Mouse (Mus musculus) lung, embryonic 14.5 days (tissue): ENCODE data around the gene Kcnma1. TPM values are rescaled to one million over a fixed set of nuclear protein-coding genes. Genes with fewer than 3 reads are reported as not detected.

Experiments
- ATAC-seq: fragments of 200-750 bp; cut with Nextera tagmentation; 2 replicates; pipeline ENCODE4 v1.8.0; 2017; ENCODE audit warnings: mild to moderate bottlenecking, moderate TSS enrichment, moderate library complexity; ENCODE audit not compliant: insufficient read depth
- DNase-seq: peaks from one replicate; pipeline ENCODE4 v3.0.0-alpha.2; 2015
- H3K27ac ChIP-seq: fragments of 300-500 bp; sonication (generic); 2 replicates; pipeline ENCODE4 v1.5.1; 2014; ENCODE audit warnings: low read depth, mild to moderate bottlenecking, moderate library complexity
- H3K27me3 ChIP-seq: fragments of 300-500 bp; sonication (generic); 2 replicates; pipeline ENCODE4 v1.6.1; 2014; ENCODE audit warnings: low read length, control low read depth; ENCODE audit not compliant: insufficient read depth
- H3K36me3 ChIP-seq: fragments of 300-500 bp; sonication (generic); 2 replicates; pipeline ENCODE4 v1.6.1; 2014; ENCODE audit warnings: control low read depth; ENCODE audit not compliant: insufficient read depth
- H3K4me1 ChIP-seq: fragments of 300-500 bp; sonication (generic); 2 replicates; pipeline ENCODE4 v1.6.1; 2014; ENCODE audit warnings: antibody characterized with exemption, control low read depth; ENCODE audit not compliant: insufficient read depth
- H3K4me2 ChIP-seq: fragments of 300-500 bp; sonication (generic); 2 replicates; pipeline ENCODE4 v1.6.1; 2014; ENCODE audit warnings: mild to moderate bottlenecking
- H3K4me3 ChIP-seq: fragments of 300-500 bp; sonication (generic); 2 replicates; pipeline ENCODE4 v1.5.1; 2014; ENCODE audit warnings: low read depth, low read length
- H3K9ac ChIP-seq: fragments of 300-500 bp; sonication (generic); 2 replicates; pipeline ENCODE4 v1.6.1; 2014
- H3K9me3 ChIP-seq: fragments of 300-500 bp; sonication (generic); 2 replicates; pipeline ENCODE4 v1.6.1; 2016; ENCODE audit warnings: low read depth, low read length, control low read depth
- CTCF ChIP-seq: IDR thresholded peaks from 2 replicates; pipeline ENCODE4 v1.5.1; 2016; ENCODE audit warnings: antibody characterized with exemption, low read depth
- WGBS: fragments of 180-500 bp; shearing (Covaris S2); extraction: QIAGEN DNeasy Blood & Tissue Kit; methylation state at CpG from one replicate; pipeline ENCODE4 v1.1.7; 2014; 5-methylcytosine and 5-hydroxymethylcytosine counted together
- polyA plus RNA-seq: library from polyadenylated mRNA; unstranded; fragments of >200 nt; fragmentation: Nextera tagmentation; extraction: Ambion mirVana; gene quantifications from 2 replicates; pipeline ENCODE4 v1.2.1, GENCODE M21; 2014

Gene Kcnma1
- polyA plus RNA-seq, 1 experiment from 2014 or later = 1.5 TPM

- TF ChIP-seq CTCF = no peak
- Histone ChIP-seq H3K4me2 (no peak overlapping the region), H3K27me3 (no peaks in the 10 kb centered on the region), H3K9ac (no peak overlapping the region), H3K27ac (no peak overlapping the region), H3K4me3 (no peak overlapping the region), H3K9me3 (no peaks in the 10 kb centered on the region), H3K36me3 (no peaks in the 10 kb centered on the region), H3K4me1 (no peaks in the 10 kb centered on the region)
- DNase-seq (no peak), ATAC-seq (no peak)
- WGBS = 72% methylated on average over 5 of the region's 5 CpGs
Measured at GRCm38 (mm10) chr14:23897815-23898214, 116.5 kb downstream of the Kcnma1 start.

GRCm38 (mm10) chr14:23896036-23896435, 118.3 kb downstream of the Kcnma1 start:
- no peaks in the 10 kb centered on the region for H3K36me3 ChIP-seq
- no peaks in the 10 kb centered on the region for H3K4me1 ChIP-seq
- H3K4me2 ChIP-seq = no peak overlapping the region

GRCm38 (mm10) chr14:23886112-23886511, 128.2 kb downstream of the Kcnma1 start:
- no peaks in the 10 kb centered on the region for H3K27me3 ChIP-seq
- ATAC-seq = no peak
- H3K9me3 ChIP-seq = no peaks in the 10 kb centered on the region
- no peak overlapping the region for H3K4me2 ChIP-seq
- no peak for TF ChIP-seq CTCF
- no peaks in the 10 kb centered on the region for H3K36me3 ChIP-seq
- H3K4me1 ChIP-seq = no peaks in the 10 kb centered on the region
- 65% methylated on average over 4 of the region's 4 CpGs for WGBS
- DNase-seq = no peak
- H3K9ac ChIP-seq = no peak overlapping the region
- H3K4me3 ChIP-seq = no peak overlapping the region
- no peak overlapping the region for H3K27ac ChIP-seq

More at GRCm38 (mm10) chr14:23896036-23896435, 118.3 kb downstream of the Kcnma1 start:
- H3K27me3 ChIP-seq = no peaks in the 10 kb centered on the region
- no peak for TF ChIP-seq CTCF
- WGBS = 69% methylated on average over 3 of the region's 3 CpGs
- no peaks in the 10 kb centered on the region for H3K9me3 ChIP-seq
- no peak overlapping the region for H3K9ac ChIP-seq
- ATAC-seq (no peak), DNase-seq (no peak)
- no peak overlapping the region for H3K27ac ChIP-seq
- no peak overlapping the region for H3K4me3 ChIP-seq

- Histone ChIP-seq H3K27ac (no peak overlapping the region), H3K27me3 (no peaks in the 10 kb centered on the region), H3K4me1 (no peaks in the 10 kb centered on the region), H3K4me2 (no peak overlapping the region), H3K4me3 (no peak overlapping the region), H3K36me3 (no peaks in the 10 kb centered on the region), H3K9me3 (no peaks in the 10 kb centered on the region), H3K9ac (no peak overlapping the region)
- ATAC-seq (no peak), DNase-seq (no peak)
- WGBS = 31% methylated on average over 6 of the region's 6 CpGs
- TF ChIP-seq CTCF = no peak
Measured at GRCm38 (mm10) chr14:23885539-23885938, 128.8 kb downstream of the Kcnma1 start.

- no peak overlapping the region for H3K27ac ChIP-seq
- H3K9ac ChIP-seq = no peak overlapping the region
- no peak for TF ChIP-seq CTCF
- no peaks in the 10 kb centered on the region for H3K4me1 ChIP-seq
- no peak overlapping the region for H3K4me3 ChIP-seq
- ATAC-seq (no peak), DNase-seq (no peak)
- H3K9me3 ChIP-seq = no peaks in the 10 kb centered on the region
- H3K36me3 ChIP-seq = no peaks in the 10 kb centered on the region
- no peaks in the 10 kb centered on the region for H3K27me3 ChIP-seq
- H3K4me2 ChIP-seq = no peak overlapping the region
- 82% methylated on average over 4 of the region's 4 CpGs for WGBS
Measured at GRCm38 (mm10) chr14:23885071-23885470, 129.2 kb downstream of the Kcnma1 start.

GRCm38 (mm10) chr14:23882001-23882400, 132.3 kb downstream of the Kcnma1 start:
- H3K27ac ChIP-seq = no peak overlapping the region
- DNase-seq (no peak), ATAC-seq (no peak)
- H3K4me1 ChIP-seq = no peaks in the 10 kb centered on the region
- H3K9me3 ChIP-seq = no peaks in the 10 kb centered on the region
- no peak overlapping the region for H3K4me3 ChIP-seq
- H3K9ac ChIP-seq = no peak overlapping the region
- no peaks in the 10 kb centered on the region for H3K27me3 ChIP-seq
- H3K4me2 ChIP-seq = no peak overlapping the region
- TF ChIP-seq CTCF = no peak
- no peaks in the 10 kb centered on the region for H3K36me3 ChIP-seq
- 64% methylated on average over 1 of the region's 1 CpGs for WGBS

GRCm38 (mm10) chr14:23879331-23879730, 135.0 kb downstream of the Kcnma1 start:
- no peak for TF ChIP-seq CTCF
- no peak overlapping the region for H3K27ac ChIP-seq
- H3K9ac ChIP-seq = no peak overlapping the region
- WGBS = 80% methylated on average over 3 of the region's 3 CpGs
- H3K27me3 ChIP-seq = no peaks in the 10 kb centered on the region
- H3K4me2 ChIP-seq = no peak overlapping the region
- no peak overlapping the region for H3K4me3 ChIP-seq
- no peaks in the 10 kb centered on the region for H3K36me3 ChIP-seq
- H3K9me3 ChIP-seq = no peaks in the 10 kb centered on the region
- H3K4me1 ChIP-seq = no peaks in the 10 kb centered on the region
- ATAC-seq (no peak), DNase-seq (no peak)

GRCm38 (mm10) chr14:23877561-23877960, 136.7 kb downstream of the Kcnma1 start:
- ATAC-seq = no peak
- H3K27me3 ChIP-seq = no peaks in the 10 kb centered on the region
- H3K36me3 ChIP-seq = no peaks in the 10 kb centered on the region
- no peaks in the 10 kb centered on the region for H3K9me3 ChIP-seq
- no peak overlapping the region for H3K4me3 ChIP-seq
- H3K27ac ChIP-seq = no peak overlapping the region
- no peak overlapping the region for H3K4me2 ChIP-seq
- 73% methylated on average over 5 of the region's 5 CpGs for WGBS
- H3K4me1 ChIP-seq = no peaks in the 10 kb centered on the region
- no peak for TF ChIP-seq CTCF
- no peak for DNase-seq
- no peak overlapping the region for H3K9ac ChIP-seq
